Mouse (Mus musculus): ENCODE results near the gene Cfap97d2.

GRCm38 (mm10) chr8:13671246-13672003, 34.3 kb upstream of the Cfap97d2 start:
- TF ChIP-seq CTCF (IDR thresholded peaks at IDR 0.05; ENCODE audit: low read depth) (no peak), EP300 (optimal IDR thresholded peaks at IDR 0.05) (no peak)

All from stomach, postnatal 0 days (tissue).